In genomic region chr15:96457338-96457664, GRCm38 (mm10) we compare ENCODE assay signal across 22 mouse cellular contexts. TPM values are rescaled to one million over a fixed set of nuclear protein-coding genes. Genes with fewer than 3 reads are reported as not detected.
DNase-seq lines count a peak whose midpoint lies in the region; ATAC-seq lines count a peak whose summit lies in the region.
"Had no signal": no experiment of that assay in that cellular context is flagged by ENCODE, and none has a peak within 500 bp of the region (broad histone marks: within the 10 kb centered on the region; RNA-seq: fewer than 3 reads in every experiment).

No protein-coding gene starts in this region.

- 60% methylated on average over 3 of the region's 3 CpGs for WGBS in kidney, embryonic 16.5 days
- 16% methylated on average over 3 of the region's 3 CpGs for WGBS in liver, embryonic 15.5 days (ENCODE audit: insufficient replicate concordance)

- no peak for ATAC-seq in erythroblast, adult 5-6 weeks (replicated peaks; ENCODE audit: low FRiP score, poor library complexity, severe bottlenecking)
- ATAC-seq in kidney, embryonic 16.5 days (ENCODE audit: low FRiP score, low TSS enrichment): no peak
- ATAC-seq in liver, embryonic 15.5 days (ENCODE audit: insufficient read depth): no peak
- ATAC-seq: forebrain, embryonic 14.5 days; midbrain, embryonic 16.5 days had no signal

- no peak for DNase-seq in kidney, adult 11 months
- peak; percentile 43 for DNase-seq in MEL-GATA-1-ER (ENCODE audit: extremely low read depth, low read depth)
- DNase-seq in thymus, postnatal 25 days: no peak
- no peak for DNase-seq in spleen, adult 12 weeks (ENCODE audit: low spot score)
- DNase-seq: adrenal gland, postnatal 25 days; cerebellum, adult 2 months; cerebellum, postnatal 14 days; gastrocnemius, postnatal 36 days; heart, adult 18-20 months; heart, postnatal 4 days; lung, embryonic 14.5 days had no signal

- peak overlapping the region; percentile 12 for H3K4me3 ChIP-seq in erythroblast, embryonic 14.5 days (replicated peaks)
- no peak overlapping the region for H3K4me3 ChIP-seq in kidney, embryonic 16.5 days (ENCODE audit: low read length)
- H3K4me3 ChIP-seq in liver, embryonic 15.5 days (replicated peaks): no peak overlapping the region
- H3K4me3 ChIP-seq: heart, embryonic 12.5 days; hindbrain, embryonic 13.5 days; limb, embryonic 12.5 days had no signal

- no peaks in the 10 kb centered on the region for H3K27me3 ChIP-seq in erythroblast, embryonic 14.5 days (ENCODE audit: control insufficient read depth)
- H3K27me3 ChIP-seq in kidney, embryonic 16.5 days (ENCODE audit: insufficient read depth, low read length): no peaks in the 10 kb centered on the region
- H3K27me3 ChIP-seq in liver, embryonic 15.5 days: no peaks in the 10 kb centered on the region
- H3K27me3 ChIP-seq: heart, embryonic 12.5 days; hindbrain, embryonic 13.5 days; limb, embryonic 12.5 days had no signal

- peak overlapping the region; percentile 32; the same call in 1 of the 2 replicates for H3K27ac ChIP-seq in kidney, embryonic 16.5 days (ENCODE audit: low read length)
- peak overlapping the region; percentile 60; the same call in 1 of the 2 replicates for H3K27ac ChIP-seq in liver, embryonic 15.5 days (replicated peaks)
- H3K27ac ChIP-seq: hindbrain, embryonic 13.5 days; limb, embryonic 12.5 days had no signal

- peaks cover 41% of the 10 kb centered on the region for H3K36me3 ChIP-seq in erythroblast, embryonic 14.5 days (ENCODE audit: control insufficient read depth)
- no peaks in the 10 kb centered on the region for H3K36me3 ChIP-seq in kidney, embryonic 16.5 days (ENCODE audit: insufficient read depth, low read length)
- peaks cover 9% of the 10 kb centered on the region for H3K36me3 ChIP-seq in liver, embryonic 15.5 days (replicated peaks)
- H3K36me3 ChIP-seq: heart, embryonic 12.5 days; hindbrain, embryonic 13.5 days had no signal

- H3K9ac ChIP-seq in kidney, embryonic 16.5 days (replicated peaks; ENCODE audit: low read length): no peak overlapping the region
- H3K9ac ChIP-seq in liver, embryonic 15.5 days: no peak overlapping the region
- H3K9ac ChIP-seq: heart, embryonic 12.5 days; hindbrain, embryonic 13.5 days; limb, embryonic 12.5 days; lung, embryonic 14.5 days had no signal

- peaks cover 67% of the 10 kb centered on the region for H3K4me1 ChIP-seq in erythroblast, embryonic 14.5 days (ENCODE audit: control insufficient read depth)
- peaks cover 45% of the 10 kb centered on the region for H3K4me1 ChIP-seq in kidney, embryonic 16.5 days (ENCODE audit: insufficient read depth, low read length)
- H3K4me1 ChIP-seq in liver, embryonic 15.5 days (replicated peaks): peaks cover 62% of the 10 kb centered on the region

- H3K9me3 ChIP-seq in erythroblast, embryonic 14.5 days (ENCODE audit: control insufficient read depth, low read length): no peaks in the 10 kb centered on the region
- H3K9me3 ChIP-seq in kidney, embryonic 16.5 days (ENCODE audit: low read length): no peaks in the 10 kb centered on the region
- H3K9me3 ChIP-seq in liver, embryonic 15.5 days (replicated peaks): no peaks in the 10 kb centered on the region
- H3K9me3 ChIP-seq: G1E; heart, embryonic 12.5 days; hindbrain, embryonic 13.5 days; limb, embryonic 12.5 days had no signal

- H3K4me2 ChIP-seq in kidney, embryonic 16.5 days (replicated peaks; ENCODE audit: low read depth, low read length): no peak overlapping the region
- H3K4me2 ChIP-seq in liver, embryonic 15.5 days: peak overlapping the region; percentile 41; the same call in 1 of the 2 replicates
- H3K4me2 ChIP-seq: heart, embryonic 12.5 days; hindbrain, embryonic 13.5 days; limb, embryonic 12.5 days; lung, embryonic 14.5 days; midbrain, embryonic 11.5 days had no signal

RNA-seq across cellular contexts. Expression of gene Scaf11, which starts 3.3 kb away (rescaled TPM):
- polyA plus RNA-seq in erythroblast, embryonic 14.5 days (2012): 2.7 TPM in 2 replicates
- total RNA-seq in erythroblast, adult 5-6 weeks (2015; ENCODE audit: low replicate concordance): 42.6 and 44.4 TPM in 2 replicates
- total RNA-seq in erythroblast, adult 5-6 weeks (2017; ENCODE audit: low replicate concordance): 59.1 and 82.2 TPM in 2 replicates
- polyA plus RNA-seq in kidney, embryonic 16.5 days (2015; fragmentation: Nextera tagmentation; extraction: Ambion mirVana): 84.6 and 96.5 TPM in 2 replicates
- polyA plus RNA-seq in liver, embryonic 15.5 days (2015; fragmentation: Nextera tagmentation; extraction: Ambion mirVana): 37.8 and 40.1 TPM in 2 replicates

Comparison
In these comparisons a context has a peak if more than half of its experiments do, and no peak if none do; other contexts are left out.
1. RNA of gene Scaf11, which starts 3.3 kb away (polyA plus RNA-seq): 84.6 to 96.5 TPM in kidney, embryonic 16.5 days and 37.8 to 40.1 TPM in liver, embryonic 15.5 days; 2.7 TPM in erythroblast, embryonic 14.5 days; every median in the first group is over 10 times any median in the second.